Mouse (Mus musculus): ENCODE data around the gene Gm42791. TPM values are rescaled to one million over a fixed set of nuclear protein-coding genes. Genes with fewer than 3 reads are reported as not detected.

The Gm42791 gene
- total RNA-seq (2014; fragmentation: Nextera tagmentation) (12.5 TPM in 1 of 2 replicates, not detected in the other), total RNA-seq (2017) (7.8 and 10.8 TPM in 2 replicates)

DNA sequence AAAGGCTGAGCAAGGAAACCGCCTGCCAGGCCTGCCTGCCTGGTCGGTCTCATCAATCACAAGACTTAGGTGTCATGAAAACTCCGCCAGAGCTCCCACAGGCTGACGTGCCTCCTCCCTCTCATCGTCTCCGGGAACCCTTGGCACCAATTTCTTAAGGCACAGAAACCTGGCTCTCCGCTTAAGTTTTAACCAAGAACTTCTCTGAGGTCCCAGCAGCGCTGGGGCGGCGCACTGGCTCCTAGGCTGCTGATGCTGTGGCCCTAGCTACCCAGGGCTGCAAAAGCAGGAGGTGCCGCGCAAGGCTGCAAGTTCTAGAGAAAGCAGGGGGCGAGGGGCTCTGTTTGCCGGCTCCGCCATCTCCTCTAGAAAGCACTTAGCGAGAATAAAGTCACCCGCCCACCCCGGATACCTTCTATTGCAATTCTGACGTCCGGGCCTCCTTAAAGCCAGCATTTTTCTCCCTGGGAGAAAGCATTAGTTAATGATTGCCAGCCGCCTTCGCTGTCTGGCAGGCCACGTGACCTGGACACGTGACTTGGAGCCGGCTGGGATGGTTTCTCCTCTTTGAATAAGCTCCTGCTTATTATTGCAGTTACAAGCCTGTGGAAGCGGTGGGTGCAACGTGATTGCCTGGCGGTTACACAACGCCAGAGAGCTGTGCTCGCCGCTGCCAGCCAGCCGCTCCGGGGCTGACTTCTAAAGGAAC is at the start of gene Gm42791:
Gene Gm42791, minus strand, starts transcription at position 442 of the 709 bp plus-strand sequence.
- peak; percentile 87 for ATAC-seq (replicated peaks; ENCODE audit: low FRiP score, low TSS enrichment, poor library complexity, severe bottlenecking)

GRCm38 (mm10) chr5:149044067-149044466 is 49.1 kb upstream of the Gm42791 start:
- no peak for ATAC-seq (replicated peaks; ENCODE audit: low FRiP score, low TSS enrichment, poor library complexity, severe bottlenecking)

DNA sequence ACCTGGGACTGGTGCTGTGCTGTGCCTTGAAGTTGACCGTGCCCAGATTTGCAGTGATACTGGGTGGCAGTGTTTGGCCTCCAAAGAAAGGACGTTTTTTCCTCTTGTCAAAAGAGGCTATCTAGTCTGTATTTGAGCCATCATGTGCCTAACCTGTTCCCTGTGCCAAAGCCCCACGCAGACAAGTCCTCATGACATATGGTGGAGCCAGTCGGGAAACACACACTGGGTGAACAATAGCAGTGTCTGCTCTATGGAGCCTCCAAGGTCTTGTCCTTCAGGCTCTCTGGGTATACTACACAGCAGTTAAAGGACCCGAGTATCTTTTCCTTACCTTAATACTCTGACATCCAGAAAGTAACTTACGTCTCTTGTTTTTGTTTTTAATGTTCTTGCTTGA is 48.3 kb upstream of the Gm42791 start:
- no peak for ATAC-seq (replicated peaks; ENCODE audit: low FRiP score, low TSS enrichment, poor library complexity, severe bottlenecking)

GRCm38 (mm10) chr5:149039825-149040224 is 44.9 kb upstream of the Gm42791 start:
- peak; percentile 69 for ATAC-seq (replicated peaks; ENCODE audit: low FRiP score, low TSS enrichment, poor library complexity, severe bottlenecking)

GRCm38 (mm10) chr5:149037729-149038128 is 42.8 kb upstream of the Gm42791 start:
- ATAC-seq (replicated peaks; ENCODE audit: low FRiP score, low TSS enrichment, poor library complexity, severe bottlenecking): no peak

DNA sequence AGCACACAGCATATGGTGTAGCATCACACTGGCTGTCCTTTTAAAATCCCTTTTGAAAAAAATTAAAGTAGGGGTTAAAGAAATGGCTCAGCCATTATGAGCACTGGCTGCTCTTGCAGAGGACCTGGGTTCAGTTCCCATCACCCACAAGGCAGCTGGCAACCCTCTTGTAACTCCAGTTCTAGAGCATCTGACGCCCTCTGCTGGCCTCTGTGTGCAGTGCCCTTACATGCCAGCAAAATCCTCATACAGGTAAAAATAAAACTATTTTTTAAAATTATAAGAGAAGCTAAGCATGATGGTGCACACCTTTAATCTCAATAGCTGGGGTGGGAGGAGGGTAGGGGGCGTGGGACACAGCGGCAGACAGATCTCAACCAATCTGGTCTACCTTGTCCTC is 42.0 kb upstream of the Gm42791 start:
- no peak for ATAC-seq (replicated peaks; ENCODE audit: low FRiP score, low TSS enrichment, poor library complexity, severe bottlenecking)

DNA sequence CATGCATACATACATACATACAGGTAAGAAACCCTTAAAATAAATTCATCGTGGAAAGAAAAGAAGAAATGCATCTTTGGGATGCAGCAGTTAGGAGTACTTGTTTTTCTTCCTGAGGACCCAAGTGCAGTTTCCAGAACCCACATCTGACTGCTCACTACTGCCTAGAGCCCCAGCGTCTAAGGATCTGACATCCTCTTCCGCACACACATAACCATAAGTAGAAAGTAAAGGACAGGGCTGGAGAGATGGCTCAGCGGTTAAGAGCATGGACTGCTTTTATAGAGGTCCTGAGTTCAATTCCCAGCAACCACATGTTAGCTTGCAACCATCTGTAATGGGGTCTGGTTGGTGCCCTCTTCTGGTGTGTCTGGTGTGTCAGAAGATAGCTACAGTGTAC is 37.5 kb upstream of the Gm42791 start:
- no peak for ATAC-seq (replicated peaks; ENCODE audit: low FRiP score, low TSS enrichment, poor library complexity, severe bottlenecking)

DNA sequence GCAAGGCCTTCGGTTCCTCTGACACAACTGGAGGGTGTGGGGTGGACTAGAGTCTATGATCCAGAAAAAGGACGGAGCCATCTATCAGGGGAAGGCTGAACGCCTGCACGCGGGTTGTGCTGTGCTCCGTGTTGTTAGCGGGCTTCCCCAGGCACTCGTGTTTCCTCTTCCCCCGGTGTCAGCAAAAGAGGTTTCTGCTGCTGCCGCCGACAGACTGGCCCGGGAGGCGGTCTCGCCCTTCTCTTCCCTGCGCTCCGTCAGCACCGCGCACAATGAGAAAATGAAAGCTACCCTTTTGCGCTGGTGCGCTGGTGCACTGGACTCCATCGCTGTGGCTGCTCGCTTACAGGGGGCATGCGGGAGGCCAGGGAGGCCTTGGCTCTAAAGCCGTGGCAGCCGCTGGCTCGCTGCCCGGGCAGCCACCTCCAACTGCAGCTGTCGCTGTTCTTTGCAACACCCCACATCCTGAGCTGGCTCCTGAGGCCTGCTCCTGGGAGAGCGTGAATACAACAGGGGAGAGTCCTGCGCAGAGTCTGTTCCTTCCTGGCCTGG is 36.3 kb upstream of the Gm42791 start:
- ATAC-seq (replicated peaks; ENCODE audit: low FRiP score, low TSS enrichment, poor library complexity, severe bottlenecking): peak; percentile 84

DNA sequence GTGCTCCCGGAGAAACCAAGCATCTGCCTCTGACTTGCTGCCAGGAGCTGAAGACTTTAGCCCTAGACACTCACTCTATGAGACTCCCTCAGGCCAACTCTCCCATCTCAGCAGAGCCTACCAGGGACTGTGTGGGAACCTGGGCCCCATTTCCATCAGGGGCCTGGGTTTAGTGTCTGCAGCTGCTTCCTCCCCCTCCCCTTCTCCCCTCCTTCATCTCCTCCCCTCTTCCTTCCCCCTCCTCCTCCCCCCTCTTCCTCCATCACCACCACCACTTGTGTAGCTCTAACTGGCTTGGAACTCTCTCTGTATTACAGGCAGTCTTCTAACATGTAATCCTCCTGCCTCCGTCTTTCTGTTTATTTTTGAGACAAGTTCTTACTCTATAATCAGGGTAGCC is 35.2 kb upstream of the Gm42791 start:
- ATAC-seq (replicated peaks; ENCODE audit: low FRiP score, low TSS enrichment, poor library complexity, severe bottlenecking): no peak

- no peak for ATAC-seq (replicated peaks; ENCODE audit: low FRiP score, low TSS enrichment, poor library complexity, severe bottlenecking)
Observed at GRCm38 (mm10) chr5:149028394-149028793, 33.4 kb upstream of the Gm42791 start.

DNA sequence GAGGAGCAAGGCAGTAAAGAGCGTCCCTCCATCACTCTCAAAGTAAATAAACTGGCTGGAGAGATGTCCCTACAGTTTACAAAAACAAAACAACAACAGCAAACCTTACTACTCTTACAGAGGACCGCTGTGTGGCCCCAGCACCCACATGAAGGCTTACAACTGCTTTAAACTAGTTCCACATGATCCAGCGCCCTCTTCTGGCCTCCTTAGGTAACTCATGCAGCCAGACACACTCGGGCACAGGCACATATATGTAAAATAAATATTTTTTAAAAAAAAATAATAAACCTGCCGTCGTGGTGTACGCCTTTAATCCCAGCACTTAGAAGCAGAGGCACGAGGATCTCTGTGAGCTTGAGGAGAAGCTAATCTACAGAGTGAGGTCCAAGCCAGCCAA is 32.4 kb upstream of the Gm42791 start:
- ATAC-seq (replicated peaks; ENCODE audit: low FRiP score, low TSS enrichment, poor library complexity, severe bottlenecking): no peak

DNA sequence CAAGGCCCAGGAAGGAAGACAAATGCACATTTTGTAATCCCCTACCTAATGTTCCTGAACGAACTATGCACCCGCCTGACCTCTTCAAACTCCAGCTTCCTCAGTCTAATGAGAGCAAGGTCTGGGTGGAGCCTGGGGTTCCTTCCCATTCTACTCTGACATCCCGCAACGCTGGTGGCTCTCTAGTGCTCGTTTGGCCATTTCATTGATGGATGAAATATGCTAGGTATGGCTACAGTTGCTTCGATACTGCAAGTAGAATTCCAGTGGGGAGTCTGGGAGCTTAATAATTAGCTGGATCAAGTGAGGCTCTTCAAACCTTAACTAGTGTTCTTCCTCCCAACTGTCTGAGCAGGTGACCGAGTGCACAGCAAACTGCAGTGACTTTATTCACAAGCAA is 26.2 kb upstream of the Gm42791 start:
- no peak for ATAC-seq (replicated peaks; ENCODE audit: low FRiP score, low TSS enrichment, poor library complexity, severe bottlenecking)

- no peak for ATAC-seq (replicated peaks; ENCODE audit: low FRiP score, low TSS enrichment, poor library complexity, severe bottlenecking)
Observed at GRCm38 (mm10) chr5:149020681-149021062, 25.7 kb upstream of the Gm42791 start.

- ATAC-seq (replicated peaks; ENCODE audit: low FRiP score, low TSS enrichment, poor library complexity, severe bottlenecking): no peak
Observed at GRCm38 (mm10) chr5:149020059-149020680, 25.2 kb upstream of the Gm42791 start.

- no peak for ATAC-seq (replicated peaks; ENCODE audit: low FRiP score, low TSS enrichment, poor library complexity, severe bottlenecking)
Observed at GRCm38 (mm10) chr5:149017666-149018415, 22.9 kb upstream of the Gm42791 start.

DNA sequence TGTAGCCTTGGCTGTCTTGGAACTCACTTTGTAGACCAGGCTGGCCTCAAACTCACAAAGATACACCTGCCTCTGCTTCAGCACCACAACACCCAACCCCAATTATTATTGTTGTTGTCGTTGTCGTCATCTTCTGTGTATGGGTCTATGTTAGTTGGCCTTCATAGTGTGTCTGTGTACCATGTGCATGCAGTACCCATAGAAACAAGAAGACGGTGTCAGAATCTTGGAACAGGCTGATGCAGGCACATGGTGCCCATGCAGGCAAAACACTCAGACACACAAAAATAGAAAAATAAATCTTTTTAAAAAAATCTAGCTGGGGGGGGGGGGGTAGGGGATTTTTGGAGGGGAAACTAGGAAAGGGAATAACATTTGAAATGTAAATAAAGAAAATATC is 22.2 kb upstream of the Gm42791 start:
- no peak for ATAC-seq (replicated peaks; ENCODE audit: low FRiP score, low TSS enrichment, poor library complexity, severe bottlenecking)

DNA sequence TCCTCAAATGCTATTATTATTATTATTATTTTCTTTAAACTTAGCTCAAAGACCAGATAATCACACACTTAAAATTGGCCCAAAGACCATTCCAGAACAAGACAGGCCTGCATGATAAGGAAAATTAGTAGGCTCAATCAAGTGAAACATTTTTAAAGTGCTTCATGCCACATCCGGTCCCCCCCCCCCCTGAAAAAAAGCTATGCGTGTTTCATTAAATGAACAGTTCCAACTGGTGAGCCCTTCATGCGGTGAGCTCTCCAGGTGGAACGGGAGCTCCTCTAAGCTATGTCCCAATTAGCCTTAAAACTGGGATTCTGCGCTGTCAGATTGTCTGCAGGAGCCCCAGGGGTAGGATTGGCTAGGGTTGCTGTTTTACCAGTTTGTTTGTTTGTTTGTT is 21.3 kb upstream of the Gm42791 start:
- ATAC-seq (replicated peaks; ENCODE audit: low FRiP score, low TSS enrichment, poor library complexity, severe bottlenecking): peak; percentile 5; the same call in 1 of the 2 replicates

- peak; percentile 68 for ATAC-seq (replicated peaks; ENCODE audit: low FRiP score, low TSS enrichment, poor library complexity, severe bottlenecking)
Observed at GRCm38 (mm10) chr5:149015335-149016201, 20.6 kb upstream of the Gm42791 start.

GRCm38 (mm10) chr5:149014600-149015268 is 19.8 kb upstream of the Gm42791 start:
- no peak for ATAC-seq (replicated peaks; ENCODE audit: low FRiP score, low TSS enrichment, poor library complexity, severe bottlenecking)

Data from megakaryocyte-erythroid progenitor cell, adult 5-6 weeks (primary cell).